Mouse (Mus musculus) megakaryocyte, embryonic 14.5 days (primary cell): Measurements from ENCODE around the gene Tmem98.

Experiments
- FLI1 ChIP-seq: IDR thresholded peaks from 2 replicates; pipeline ENCODE4 v1.6.1; 2012; ENCODE audit warnings: low read length, inconsistent platforms, mixed read lengths
- GATA1 ChIP-seq: IDR thresholded peaks from 3 replicates; pipeline ENCODE4 v1.6.1; 2012; ENCODE audit warnings: mixed read lengths, low read length, inconsistent platforms, borderline replicate concordance

GRCm38 (mm10) chr11:80793386-80793785 lies 16.6 kb upstream of the Tmem98 start:
- TF ChIP-seq GATA1 (no peak), FLI1 (no peak)
